Comparison of ENCODE assay signal across 30 mouse cellular contexts in the genomic region with DNA sequence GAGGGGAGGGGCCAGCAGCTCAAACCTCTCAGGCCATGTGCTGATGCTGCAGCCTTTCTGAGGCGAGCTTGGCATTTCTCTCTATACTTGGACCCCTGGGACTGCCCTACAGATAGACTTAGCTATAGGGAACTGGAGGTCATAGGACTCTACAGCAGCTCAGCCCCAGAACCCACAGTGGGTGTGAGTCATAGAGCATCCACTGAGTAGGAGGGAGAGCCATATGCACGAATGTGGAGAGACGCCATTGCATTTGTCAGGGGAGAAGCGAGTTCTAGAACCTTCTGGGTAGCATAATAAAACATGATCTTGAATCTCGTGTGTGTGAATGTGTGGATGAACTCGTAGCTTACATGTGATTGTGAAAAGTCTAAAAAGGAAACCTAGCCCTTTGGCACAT. TPM values are rescaled to one million over a fixed set of nuclear protein-coding genes. Genes with fewer than 3 reads are reported as not detected.
DNase-seq lines count a peak whose midpoint lies in the region; ATAC-seq and TF ChIP-seq lines count a peak whose summit lies in the region.
"Had no signal": no experiment of that assay in that cellular context is flagged by ENCODE, and none has a peak within 500 bp of the region (broad histone marks: within the 10 kb centered on the region; RNA-seq: fewer than 3 reads in every experiment).

No protein-coding gene starts in this region.

- 0 out of 2 replicates have a peak overlapping the region, but pooled peaks have one; percentile 7 for H3K27ac ChIP-seq in heart, embryonic 13.5 days (replicated peaks)
- no peak overlapping the region for H3K27ac ChIP-seq in heart, adult 2 months
- peak overlapping the region; percentile 41 for H3K27ac ChIP-seq in liver, adult 2 months (replicated peaks; ENCODE audit: insufficient read depth, low read depth, low read length)
- no peak overlapping the region for H3K27ac ChIP-seq in liver, embryonic 12.5 days
- no peak overlapping the region for H3K27ac ChIP-seq in midbrain, embryonic 10.5 days (replicated peaks)
- H3K27ac ChIP-seq in forebrain, embryonic 11.5 days (ENCODE audit: low read depth, low read length): no peak overlapping the region
- H3K27ac ChIP-seq: forebrain, embryonic 12.5 days; hindbrain, embryonic 15.5 days; limb, embryonic 13.5 days; liver, embryonic 13.5 days; midbrain, embryonic 12.5 days; neural tube, embryonic 12.5 days; stomach, postnatal 0 days had no signal

- no peaks in the 10 kb centered on the region for H3K9me3 ChIP-seq in heart, embryonic 13.5 days
- no peaks in the 10 kb centered on the region for H3K9me3 ChIP-seq in liver, embryonic 12.5 days (replicated peaks)
- H3K9me3 ChIP-seq in midbrain, embryonic 10.5 days (replicated peaks): no peaks in the 10 kb centered on the region
- H3K9me3 ChIP-seq in forebrain, embryonic 11.5 days (ENCODE audit: control insufficient read depth, low read length): no peaks in the 10 kb centered on the region
- H3K9me3 ChIP-seq: forebrain, embryonic 12.5 days; heart, embryonic 12.5 days; hindbrain, embryonic 15.5 days; limb, embryonic 13.5 days; liver, embryonic 13.5 days; midbrain, embryonic 12.5 days; neural tube, embryonic 12.5 days had no signal

- intact Hi-C loops in heart, adult 2 months (cut with DNase I): loop anchor here (10.0 kb wide), 1 partner anchor 167 kb away; no protein-coding TSS in a partner anchor

- no peak for TF ChIP-seq EP300 in heart, adult 2 months (IDR thresholded peaks at IDR 0.05; ENCODE audit: insufficient read depth, low read depth, low read length)

- H3K27me3 ChIP-seq in heart, embryonic 13.5 days (replicated peaks): no peaks in the 10 kb centered on the region
- H3K27me3 ChIP-seq in heart, adult 2 months (ENCODE audit: control insufficient read depth, insufficient read depth, low read length): no peaks in the 10 kb centered on the region
- H3K27me3 ChIP-seq in liver, adult 2 months (ENCODE audit: control insufficient read depth, insufficient read depth, low read length): no peaks in the 10 kb centered on the region
- no peaks in the 10 kb centered on the region for H3K27me3 ChIP-seq in liver, embryonic 12.5 days (replicated peaks)
- no peaks in the 10 kb centered on the region for H3K27me3 ChIP-seq in midbrain, embryonic 10.5 days (ENCODE audit: low read depth, poor library complexity, severe bottlenecking)
- no peaks in the 10 kb centered on the region for H3K27me3 ChIP-seq in forebrain, embryonic 11.5 days (ENCODE audit: control insufficient read depth, insufficient read depth, low read length)
- H3K27me3 ChIP-seq: forebrain, embryonic 12.5 days; heart, embryonic 12.5 days; hindbrain, embryonic 15.5 days; limb, embryonic 13.5 days; liver, embryonic 13.5 days; midbrain, embryonic 12.5 days; neural tube, embryonic 12.5 days had no signal

- no peak for ATAC-seq in heart, embryonic 13.5 days (ENCODE audit: extremely low read depth, insufficient number of reproducible peaks, low FRiP score, low TSS enrichment)
- no peak for ATAC-seq in liver, embryonic 12.5 days
- ATAC-seq in granulocyte monocyte progenitor cell, adult 5-6 weeks (replicated peaks; ENCODE audit: poor library complexity, severe bottlenecking): 0 out of 2 replicates have a peak, but pooled peaks have one; percentile 30
- no peak for ATAC-seq in forebrain, embryonic 11.5 days (replicated peaks; ENCODE audit: low FRiP score)
- ATAC-seq: inflammation-experienced regulatory T-cells, adult 6 months; lung, postnatal 0 days had no signal

- H3K4me2 ChIP-seq in heart, embryonic 13.5 days: no peak overlapping the region
- no peak overlapping the region for H3K4me2 ChIP-seq in liver, embryonic 12.5 days
- H3K4me2 ChIP-seq in forebrain, embryonic 11.5 days (ENCODE audit: low read depth, low read length, severe bottlenecking): no peak overlapping the region
- H3K4me2 ChIP-seq: forebrain, embryonic 12.5 days; heart, embryonic 12.5 days; hindbrain, embryonic 15.5 days; limb, embryonic 13.5 days; liver, embryonic 13.5 days; midbrain, embryonic 12.5 days; neural tube, embryonic 12.5 days had no signal

- peaks cover 38% of the 10 kb centered on the region for H3K4me1 ChIP-seq in heart, embryonic 13.5 days
- H3K4me1 ChIP-seq in heart, adult 2 months (ENCODE audit: control insufficient read depth, insufficient read depth, low read length): peaks cover 18% of the 10 kb centered on the region
- H3K4me1 ChIP-seq in liver, adult 2 months (ENCODE audit: control insufficient read depth, insufficient read depth, low read length): peaks cover 45% of the 10 kb centered on the region
- H3K4me1 ChIP-seq in liver, embryonic 12.5 days: peaks cover 33% of the 10 kb centered on the region
- H3K4me1 ChIP-seq in midbrain, embryonic 10.5 days: peaks cover 6% of the 10 kb centered on the region; the same call in 1 of the 2 replicates
- H3K4me1 ChIP-seq in forebrain, embryonic 11.5 days (replicated peaks; ENCODE audit: control insufficient read depth, insufficient read depth, low read length): no peaks in the 10 kb centered on the region
- H3K4me1 ChIP-seq: forebrain, embryonic 12.5 days; hindbrain, embryonic 15.5 days; midbrain, embryonic 12.5 days had no signal

- TF ChIP-seq CTCF in heart, adult 2 months (IDR thresholded peaks at IDR 0.05): no peak
- TF ChIP-seq CTCF in liver, adult 2 months (IDR thresholded peaks at IDR 0.05; ENCODE audit: low read depth, low read length): no peak

- H3K36me3 ChIP-seq in heart, embryonic 13.5 days: peaks cover 86% of the 10 kb centered on the region
- peaks cover 5% of the 10 kb centered on the region; the same call in 1 of the 2 replicates for H3K36me3 ChIP-seq in heart, adult 2 months (ENCODE audit: control insufficient read depth, insufficient read depth, low read length)
- H3K36me3 ChIP-seq in liver, adult 2 months (ENCODE audit: control insufficient read depth, insufficient read depth, low read length): no peaks in the 10 kb centered on the region
- H3K36me3 ChIP-seq in liver, embryonic 12.5 days: peaks cover 26% of the 10 kb centered on the region
- H3K36me3 ChIP-seq in midbrain, embryonic 10.5 days: peaks cover 14% of the 10 kb centered on the region; the same call in 1 of the 2 replicates
- no peaks in the 10 kb centered on the region for H3K36me3 ChIP-seq in forebrain, embryonic 11.5 days (ENCODE audit: control insufficient read depth, insufficient read depth, low read length)

- H3K79me2 ChIP-seq in heart, adult 2 months (replicated peaks; ENCODE audit: control insufficient read depth, insufficient read depth, low read length): no peaks in the 10 kb centered on the region; the same call in 1 of the 2 replicates
- peaks cover 5% of the 10 kb centered on the region; the same call in 1 of the 2 replicates for H3K79me2 ChIP-seq in liver, adult 2 months (ENCODE audit: control insufficient read depth, insufficient read depth, low read length)

- DNase-seq in heart, adult 2 months: no peak
- DNase-seq in liver, adult 2 months (ENCODE audit: extremely low read depth, low read depth, low spot score): no peak
- peak; percentile 45 for DNase-seq in NIH3T3 (ENCODE audit: low read depth)
- no peak for DNase-seq in midbrain, embryonic 10.5 days (ENCODE audit: low spot score)
- no peak for DNase-seq in forebrain, embryonic 11.5 days (ENCODE audit: low spot score)
- DNase-seq: cerebellum, adult 18-20 months; cerebellum, postnatal 10 days; gastrocnemius, postnatal 25 days; heart, adult 18-20 months; heart, postnatal 10 days; kidney, adult 11 months; liver, embryonic 13.5 days; lung, adult 18-20 months; lung, postnatal 4 days; right cerebral cortex, postnatal 25 days; spleen, adult 18-20 months had no signal

- 76% methylated on average over 6 of the region's 6 CpGs for WGBS in heart, embryonic 13.5 days
- whole genome bisulfite sequencing in heart, adult 2 months: 75% methylated on average over 6 of the region's 6 CpGs
- WGBS in liver, adult 2 months: 63% methylated on average over 6 of the region's 6 CpGs
- WGBS in liver, embryonic 12.5 days (ENCODE audit: insufficient replicate concordance): 67% methylated on average over 6 of the region's 6 CpGs
- WGBS in midbrain, embryonic 10.5 days: 84% methylated on average over 6 of the region's 6 CpGs
- 91% methylated on average over 6 of the region's 6 CpGs for WGBS in forebrain, embryonic 11.5 days

- TF ChIP-seq POLR2A in heart, adult 2 months (IDR thresholded peaks at IDR 0.05; ENCODE audit: insufficient read depth, low read depth, low read length): no peak
- no peak for TF ChIP-seq POLR2A in liver, adult 2 months (IDR thresholded peaks at IDR 0.05; ENCODE audit: extremely low read depth, insufficient read depth, low read length)

- no peak overlapping the region for H3K4me3 ChIP-seq in heart, embryonic 13.5 days
- no peak overlapping the region for H3K4me3 ChIP-seq in heart, adult 2 months
- no peak overlapping the region for H3K4me3 ChIP-seq in liver, adult 2 months (ENCODE audit: insufficient read depth, low read depth, low read length)
- H3K4me3 ChIP-seq in liver, embryonic 12.5 days: no peak overlapping the region
- no peak overlapping the region for H3K4me3 ChIP-seq in midbrain, embryonic 10.5 days
- no peak overlapping the region for H3K4me3 ChIP-seq in forebrain, embryonic 11.5 days (ENCODE audit: low read depth, low read length)
- H3K4me3 ChIP-seq: erythroblast, embryonic 14.5 days; forebrain, embryonic 12.5 days; heart, embryonic 12.5 days; hindbrain, embryonic 15.5 days; limb, embryonic 13.5 days; liver, embryonic 13.5 days; midbrain, embryonic 12.5 days; myocyte; neural tube, embryonic 12.5 days had no signal

- no peak overlapping the region for H3K9ac ChIP-seq in heart, embryonic 13.5 days
- H3K9ac ChIP-seq in heart, adult 2 months (ENCODE audit: low read depth, low read length): no peak overlapping the region
- no peak overlapping the region for H3K9ac ChIP-seq in liver, adult 2 months (ENCODE audit: low read depth, low read length)
- H3K9ac ChIP-seq in liver, embryonic 12.5 days: no peak overlapping the region
- no peak overlapping the region for H3K9ac ChIP-seq in forebrain, embryonic 11.5 days (ENCODE audit: low read length)
- H3K9ac ChIP-seq: forebrain, embryonic 12.5 days; heart, embryonic 12.5 days; hindbrain, embryonic 15.5 days; limb, embryonic 13.5 days; liver, embryonic 13.5 days; midbrain, embryonic 12.5 days; neural tube, embryonic 12.5 days had no signal

RNA-seq across cellular contexts. Expression of gene Dnmt3a, which starts 56.4 kb away (rescaled TPM):
- polyA plus RNA-seq in heart, embryonic 13.5 days (2015; fragmentation: Nextera tagmentation; extraction: Ambion mirVana): 94.2 and 108 TPM in 2 replicates
- 10 to 100 TPM; 50.9 to 56.0 TPM for total RNA-seq in heart, adult 2 months (2021)
- 13.6 and 22.4 TPM in 2 replicates for polyA plus RNA-seq in heart, adult 2 months (2012; rRNA removed)
- total RNA-seq in liver, adult 2 months (2014; rRNA removed): 7.9 and 11.2 TPM in 2 replicates
- 3.0 and 4.0 TPM in 2 replicates for polyA plus RNA-seq in liver, adult 2 months (2012; rRNA removed)
- polyA plus RNA-seq in liver, embryonic 12.5 days (2016; fragmentation: Nextera tagmentation; extraction: Ambion mirVana): 57.9 and 58.7 TPM in 2 replicates
- 20.2 and 33.6 TPM in 2 replicates for total RNA-seq in granulocyte monocyte progenitor cell, adult 5-6 weeks (2014; fragmentation: Nextera tagmentation)
- 21.7 and 22.9 TPM in 2 replicates for total RNA-seq in granulocyte monocyte progenitor cell, adult 5-6 weeks (2017)
- polyA plus RNA-seq in midbrain, embryonic 10.5 days (2016; fragmentation: Nextera tagmentation; extraction: Ambion mirVana): 92.2 and 115 TPM in 2 replicates
- polyA plus RNA-seq in forebrain, embryonic 11.5 days (2014; fragmentation: Nextera tagmentation; extraction: Ambion mirVana): 102 and 104 TPM in 2 replicates

Comparison
In these comparisons a context has a peak if more than half of its experiments do, and no peak if none do; other contexts are left out.
1. H3K27ac ChIP-seq: peak in heart, embryonic 13.5 days (single experiment) and liver, adult 2 months (single experiment); none in heart, adult 2 months (single experiment), liver, embryonic 12.5 days (single experiment), midbrain, embryonic 10.5 days (single experiment) and forebrain, embryonic 11.5 days (single experiment).